Mouse (Mus musculus) brain, adult 10 weeks (tissue): ENCODE measurements around the gene Vmn2r25. TPM values are rescaled to one million over a fixed set of nuclear protein-coding genes. Genes with fewer than 3 reads are reported as not detected.

Source experiments
- polyA plus RNA-seq: library from polyadenylated mRNA; stranded (reverse); fragments of 350-450 nt; fragmentation: Illumina TruSeq; extraction: RNeasy Lipid Tissue Mini Kit (QIAGEN cat#74804); gene quantifications from one replicate; pipeline ENCODE4 v1.2.3, GENCODE M21; 2015; ENCODE audit warnings: low read depth, low replicate concordance

Vmn2r25 gene
- polyA plus RNA-seq = not detected

DNA sequence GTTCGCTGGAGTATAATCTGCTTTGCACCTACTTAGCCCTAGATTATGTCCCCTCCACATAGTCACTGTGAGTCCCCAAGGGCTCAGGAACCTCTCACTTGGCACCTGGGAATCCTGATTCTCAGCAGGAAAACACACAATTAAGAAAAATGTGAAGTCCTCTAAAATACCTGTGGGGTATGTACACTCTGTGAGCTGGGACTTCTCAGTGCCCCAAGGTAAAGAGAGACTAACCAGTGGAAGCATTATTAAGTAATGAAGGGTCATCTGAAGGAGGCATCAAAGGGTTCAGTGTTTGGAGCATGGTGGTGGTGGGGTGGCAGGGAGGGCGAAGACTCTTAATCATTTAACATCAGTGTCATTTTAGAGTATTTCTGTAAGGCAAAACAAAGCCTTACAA is at the start of gene Vmn2r25:
Vmn2r25 (minus strand) TSS at position 101 of the 400 bp plus-strand sequence.

GRCm38 (mm10) chr6:123778579-123778978 is 74.7 kb downstream of the Vmn2r25 start, which contains the start of gene Vmn2r24:
Vmn2r24 (plus strand) TSS chr6:123778879.

Other genes with a start within 250 kb of the Vmn2r25 start
- not detected for gene Vmn2r22, start 202.7 kb downstream of the Vmn2r25 start, polyA plus RNA-seq
- gene Vmn2r23, start 150.8 kb downstream of the Vmn2r25 start, polyA plus RNA-seq = not detected
- not detected for gene Vmn2r24, start 74.6 kb downstream of the Vmn2r25 start, polyA plus RNA-seq
- not detected for gene Vmn2r26, start 171.1 kb upstream of the Vmn2r25 start, polyA plus RNA-seq